Mouse (Mus musculus): Measurements from ENCODE around the gene Cflar. TPM values are rescaled to one million over a fixed set of nuclear protein-coding genes. Genes with fewer than 3 reads are reported as not detected.
"Not testable (repeated sequence)": the region's sequence is repeated elsewhere in the genome, so short reads cannot be mapped to it uniquely, and the experiment has no call there.

The Cflar gene
- polyA plus RNA-seq, 1 experiment, result 7.1 TPM

DNA sequence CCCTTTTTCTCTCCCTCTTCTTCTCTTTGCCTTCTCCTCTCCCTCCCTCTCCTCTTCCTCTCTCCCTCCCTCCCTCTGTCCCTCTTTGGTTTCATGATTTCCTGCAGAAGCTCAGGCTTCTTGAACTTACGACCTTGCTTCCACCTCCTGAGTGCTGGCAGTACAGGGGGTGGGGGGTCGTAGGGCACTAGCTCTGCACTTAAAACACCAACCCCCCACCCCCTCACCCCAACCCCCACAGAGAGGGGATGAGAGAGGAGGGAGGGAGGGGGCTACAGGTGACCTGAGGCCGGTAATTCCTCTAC, 84.7 kb downstream of the Cflar start:
- Histone ChIP-seq H3K36me3 (ENCODE audit: control insufficient read depth, insufficient read depth, low read length) (no peaks in the 10 kb centered on the region), H3K4me1 (ENCODE audit: control insufficient read depth, insufficient read depth, low read length) (peaks cover 6% of the 10 kb centered on the region), H3K27ac (ENCODE audit: control insufficient read depth, insufficient read depth, low read depth, low read length) (peak overlapping the region; percentile 26; the same call in 1 of the 2 replicates), H3K4me3 (ENCODE audit: control insufficient read depth, low read depth, low read length) (peak overlapping the region; percentile 89), H3K27me3 (ENCODE audit: control insufficient read depth, insufficient read depth, low read length) (no peaks in the 10 kb centered on the region)
- TF ChIP-seq POLR2A (IDR thresholded peaks at IDR 0.05; ENCODE audit: control insufficient read depth, low read depth, low read length) (no peak), CTCF (IDR thresholded peaks at IDR 0.05; ENCODE audit: control insufficient read depth, insufficient read depth, insufficient replicate concordance, low read depth, low read length) (no peak)

DNA sequence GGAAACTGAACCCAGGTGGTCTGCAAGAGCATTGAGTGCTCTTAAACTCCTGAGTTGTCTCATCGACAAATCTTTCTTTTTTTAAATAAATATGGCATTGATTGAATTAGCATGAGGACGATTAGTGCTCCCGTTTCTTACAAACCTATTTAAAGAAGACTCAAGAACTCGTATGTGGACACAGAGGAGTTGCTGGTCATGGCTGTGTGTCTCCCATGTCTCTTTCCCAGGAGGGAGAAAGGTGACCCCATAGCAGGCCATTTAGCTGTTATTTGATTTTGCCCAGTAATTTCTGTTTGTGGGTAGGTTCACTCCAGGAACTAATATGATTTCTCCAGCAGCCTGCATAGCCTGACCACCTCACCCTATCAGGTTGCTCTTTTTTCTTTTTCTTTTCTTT, 85.5 kb downstream of the Cflar start:
- Histone ChIP-seq H3K36me3 (ENCODE audit: control insufficient read depth, insufficient read depth, low read length) (no peaks in the 10 kb centered on the region), H3K27ac (ENCODE audit: control insufficient read depth, insufficient read depth, low read depth, low read length) (no peak overlapping the region), H3K4me3 (ENCODE audit: control insufficient read depth, low read depth, low read length) (no peak overlapping the region), H3K27me3 (ENCODE audit: control insufficient read depth, insufficient read depth, low read length) (no peaks in the 10 kb centered on the region), H3K4me1 (ENCODE audit: control insufficient read depth, insufficient read depth, low read length) (peaks cover 6% of the 10 kb centered on the region)
- TF ChIP-seq CTCF (IDR thresholded peaks at IDR 0.05; ENCODE audit: control insufficient read depth, insufficient read depth, insufficient replicate concordance, low read depth, low read length), result no peak
- no peak for TF ChIP-seq POLR2A (IDR thresholded peaks at IDR 0.05; ENCODE audit: control insufficient read depth, low read depth, low read length)

DNA sequence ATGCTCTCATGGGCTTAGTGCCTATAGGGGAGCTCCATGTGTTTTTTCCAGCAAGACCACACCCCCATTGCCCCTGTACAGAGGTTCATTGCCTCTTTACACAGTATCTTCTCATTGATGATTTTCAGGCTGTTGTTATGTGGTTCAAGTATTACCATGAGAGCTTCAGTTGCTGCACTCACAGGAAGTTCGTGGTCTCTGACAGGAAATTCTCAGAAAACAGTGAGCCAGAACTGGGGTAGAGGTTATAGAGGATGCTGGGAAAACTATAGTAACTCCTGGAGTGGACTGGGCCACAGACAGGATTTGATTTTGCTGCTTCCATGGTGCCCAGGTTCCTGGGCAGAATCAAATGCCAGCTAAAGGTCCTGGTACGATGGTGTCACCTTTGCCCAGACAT, 86.1 kb downstream of the Cflar start:
- Histone ChIP-seq H3K4me1 (ENCODE audit: control insufficient read depth, insufficient read depth, low read length) (peaks cover 6% of the 10 kb centered on the region), H3K36me3 (ENCODE audit: control insufficient read depth, insufficient read depth, low read length) (no peaks in the 10 kb centered on the region), H3K4me3 (ENCODE audit: control insufficient read depth, low read depth, low read length) (no peak overlapping the region), H3K27me3 (ENCODE audit: control insufficient read depth, insufficient read depth, low read length) (no peaks in the 10 kb centered on the region), H3K27ac (ENCODE audit: control insufficient read depth, insufficient read depth, low read depth, low read length) (no peak overlapping the region)
- TF ChIP-seq CTCF (IDR thresholded peaks at IDR 0.05; ENCODE audit: control insufficient read depth, insufficient read depth, insufficient replicate concordance, low read depth, low read length), result no peak
- TF ChIP-seq POLR2A (IDR thresholded peaks at IDR 0.05; ENCODE audit: control insufficient read depth, low read depth, low read length), result no peak

DNA sequence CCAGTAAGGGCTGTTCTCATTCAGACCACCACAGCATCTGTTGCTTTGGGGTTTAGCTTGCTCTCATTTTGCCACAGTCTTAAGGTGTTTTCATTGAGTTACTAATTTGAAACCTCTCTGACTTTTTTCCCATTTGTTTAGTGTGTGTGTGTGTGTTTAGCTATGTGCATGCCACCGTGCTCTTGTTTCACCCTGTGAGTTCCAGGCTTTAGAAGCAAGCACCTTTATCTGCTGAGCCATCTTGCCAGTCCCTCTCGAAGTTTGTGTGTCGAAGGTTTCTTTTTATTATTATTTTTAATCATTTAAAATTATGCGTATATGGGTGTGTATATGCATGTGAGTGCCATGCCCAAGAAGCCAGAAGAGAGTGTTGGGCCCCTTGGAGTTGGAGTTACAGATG, 87.6 kb downstream of the Cflar start:
- TF ChIP-seq POLR2A (IDR thresholded peaks at IDR 0.05; ENCODE audit: control insufficient read depth, low read depth, low read length) (no peak), CTCF (IDR thresholded peaks at IDR 0.05; ENCODE audit: control insufficient read depth, insufficient read depth, insufficient replicate concordance, low read depth, low read length) (no peak)
- Histone ChIP-seq H3K4me1 (ENCODE audit: control insufficient read depth, insufficient read depth, low read length) (peaks cover 8% of the 10 kb centered on the region), H3K4me3 (ENCODE audit: control insufficient read depth, low read depth, low read length) (no peak overlapping the region), H3K27ac (ENCODE audit: control insufficient read depth, insufficient read depth, low read depth, low read length) (no peak overlapping the region), H3K27me3 (ENCODE audit: control insufficient read depth, insufficient read depth, low read length) (no peaks in the 10 kb centered on the region), H3K36me3 (ENCODE audit: control insufficient read depth, insufficient read depth, low read length) (no peaks in the 10 kb centered on the region)

DNA sequence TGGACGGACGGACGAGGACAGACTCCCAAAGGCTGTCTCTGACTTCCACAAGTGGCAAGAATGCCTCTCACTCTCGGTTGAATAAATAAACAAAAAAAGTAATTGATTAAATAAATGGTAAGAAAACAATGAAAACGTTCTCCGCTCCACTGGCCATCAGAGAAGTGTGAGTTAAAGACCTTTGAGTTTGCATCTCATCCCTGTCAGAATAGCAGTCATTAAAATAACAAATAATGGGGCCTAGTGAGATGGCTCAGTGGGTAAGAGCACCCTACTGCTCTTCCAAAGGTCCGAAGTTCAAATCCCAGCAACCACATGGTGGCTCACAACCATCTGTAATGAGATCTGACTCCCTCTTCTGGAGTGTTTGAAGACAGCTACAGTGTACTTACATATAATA, 89.3 kb downstream of the Cflar start:
- not testable (repeated sequence) for H3K36me3 ChIP-seq (ENCODE audit: control insufficient read depth, insufficient read depth, low read length); H3K4me1 ChIP-seq (ENCODE audit: control insufficient read depth, insufficient read depth, low read length); H3K27ac ChIP-seq (ENCODE audit: control insufficient read depth, insufficient read depth, low read depth, low read length); H3K4me3 ChIP-seq (ENCODE audit: control insufficient read depth, low read depth, low read length); H3K27me3 ChIP-seq (ENCODE audit: control insufficient read depth, insufficient read depth, low read length)

DNA sequence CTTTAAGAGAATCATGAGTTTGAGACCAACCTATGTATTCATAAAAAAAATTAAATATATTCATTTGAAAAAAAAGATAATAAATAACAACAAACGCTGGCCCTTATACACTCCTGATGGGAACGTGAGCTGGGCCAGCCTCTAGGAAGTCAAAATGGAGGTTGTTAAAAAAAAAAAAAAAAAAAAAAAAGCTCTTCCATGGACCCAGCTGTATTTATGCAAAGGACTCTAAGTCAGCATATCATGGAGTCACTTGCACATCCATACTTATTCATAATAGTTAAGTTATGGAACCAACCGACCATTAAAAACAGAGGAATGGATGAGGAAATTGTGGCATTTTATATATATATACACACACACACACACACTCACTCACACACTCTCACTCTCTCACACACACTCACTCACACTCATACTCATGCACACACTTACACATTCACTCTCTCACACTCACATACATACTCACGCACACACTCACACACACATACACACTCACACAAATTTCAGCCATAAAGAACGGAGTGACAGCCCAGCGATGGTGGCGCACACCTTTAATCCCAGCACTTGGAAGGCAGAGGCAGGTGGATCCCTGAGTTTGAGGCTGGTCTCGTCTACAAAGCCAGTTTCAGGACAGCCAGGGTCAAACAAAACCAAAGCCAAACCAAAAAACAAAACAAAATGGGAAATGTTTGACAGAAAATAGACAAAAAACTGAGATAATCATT, 90.4 kb downstream of the Cflar start:
- Histone ChIP-seq H3K27me3 (ENCODE audit: control insufficient read depth, insufficient read depth, low read length) (no peaks in the 10 kb centered on the region), H3K4me1 (ENCODE audit: control insufficient read depth, insufficient read depth, low read length) (peaks cover 2% of the 10 kb centered on the region; the same call in 1 of the 2 replicates), H3K4me3 (ENCODE audit: control insufficient read depth, low read depth, low read length) (no peak overlapping the region), H3K36me3 (ENCODE audit: control insufficient read depth, insufficient read depth, low read length) (no peaks in the 10 kb centered on the region), H3K27ac (ENCODE audit: control insufficient read depth, insufficient read depth, low read depth, low read length) (no peak overlapping the region)
- TF ChIP-seq CTCF (IDR thresholded peaks at IDR 0.05; ENCODE audit: control insufficient read depth, insufficient read depth, insufficient replicate concordance, low read depth, low read length), result no peak
- no peak for TF ChIP-seq POLR2A (IDR thresholded peaks at IDR 0.05; ENCODE audit: control insufficient read depth, low read depth, low read length)

DNA sequence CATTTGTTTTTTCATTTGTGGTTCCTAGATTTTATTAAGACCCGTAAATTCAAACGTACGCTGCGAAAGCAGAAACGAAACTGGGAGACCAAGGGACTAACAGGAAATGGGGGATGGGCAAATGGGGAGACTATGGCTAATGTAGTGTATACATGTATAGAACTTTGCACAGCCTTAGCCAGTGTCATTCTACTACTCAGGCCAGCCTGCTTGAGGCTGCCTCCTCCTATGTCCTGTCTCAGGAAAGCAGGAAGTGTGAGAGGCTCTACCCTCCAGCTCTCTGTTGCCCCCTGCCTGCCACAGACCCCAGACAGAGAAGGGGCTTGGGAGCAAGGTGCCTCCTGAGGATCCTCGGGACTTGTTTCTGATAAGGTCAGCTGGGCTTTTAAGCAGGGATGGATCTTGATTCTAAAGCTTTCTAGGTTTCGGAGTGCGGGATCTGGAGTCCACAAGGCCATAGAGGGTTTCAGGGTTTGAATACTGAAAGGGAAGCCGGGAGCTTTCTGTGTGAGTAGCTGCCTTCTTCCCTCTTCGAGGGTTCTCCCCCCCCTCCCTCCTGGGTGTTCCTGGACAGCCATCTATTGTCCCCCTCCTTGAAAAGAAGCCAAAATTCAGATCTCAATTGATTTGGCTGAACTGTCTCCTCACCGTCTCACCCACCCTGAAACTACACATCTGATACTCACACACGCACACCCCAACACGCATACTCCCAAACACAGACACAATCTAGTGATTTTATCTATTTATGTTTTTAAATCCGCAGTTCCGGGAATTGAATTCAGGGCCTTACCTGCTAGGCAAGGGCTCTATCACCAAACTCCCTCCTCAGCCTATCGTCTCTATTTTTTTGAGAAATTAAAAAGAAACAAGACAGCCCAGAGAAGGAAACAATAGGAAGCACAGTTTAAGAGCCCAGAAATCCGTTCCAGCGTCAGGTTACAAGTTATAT, 91.3 kb downstream of the Cflar start:
- H3K27me3 ChIP-seq (ENCODE audit: control insufficient read depth, insufficient read depth, low read length), result no peaks in the 10 kb centered on the region
- no peak for TF ChIP-seq POLR2A (IDR thresholded peaks at IDR 0.05; ENCODE audit: control insufficient read depth, low read depth, low read length)
- TF ChIP-seq CTCF (IDR thresholded peaks at IDR 0.05; ENCODE audit: control insufficient read depth, insufficient read depth, insufficient replicate concordance, low read depth, low read length), result peak; percentile 18; the same call in 1 of the 2 replicates
- no peaks in the 10 kb centered on the region for H3K36me3 ChIP-seq (ENCODE audit: control insufficient read depth, insufficient read depth, low read length)
- peaks cover 2% of the 10 kb centered on the region; the same call in 1 of the 2 replicates for H3K4me1 ChIP-seq (ENCODE audit: control insufficient read depth, insufficient read depth, low read length)
- H3K27ac ChIP-seq (ENCODE audit: control insufficient read depth, insufficient read depth, low read depth, low read length), result 0 out of 2 replicates have a peak overlapping the region, but pooled peaks have one; percentile 64
- H3K4me3 ChIP-seq (ENCODE audit: control insufficient read depth, low read depth, low read length), result no peak overlapping the region
